Mouse (Mus musculus) myocyte (in vitro differentiated cells): ENCODE data around the gene Mtfr2. TPM values are rescaled to one million over a fixed set of nuclear protein-coding genes. Genes with fewer than 3 reads are reported as not detected.
A peak's percentile ranks its signal among the peaks of the same experiment; 100 is the strongest.

ENCODE experiments used
- H3K27me3 ChIP-seq: one replicate; pipeline ENCODE4 v1.6.1; 2011; ENCODE audit not compliant: control insufficient read depth, insufficient read depth, insufficient read length
- H3K36me3 ChIP-seq: one replicate; pipeline ENCODE4 v1.6.1; 2011; ENCODE audit not compliant: control insufficient read depth, insufficient read depth
- H3K4me2 ChIP-seq: one replicate; pipeline ENCODE4 v1.6.1; 2011; ENCODE audit warnings: low read depth, control low read depth
- H3K4me3 ChIP-seq: one replicate; pipeline ENCODE4 v1.5.1; 2011; ENCODE audit warnings: mild to moderate bottlenecking, control low read depth, moderate library complexity
- H3K79me2 ChIP-seq: one replicate; pipeline ENCODE4 v1.6.1; 2011; ENCODE audit not compliant: control insufficient read depth, insufficient read depth
- H3ac ChIP-seq: one replicate; pipeline ENCODE4 v1.6.1; 2011; ENCODE audit not compliant: control insufficient read depth, insufficient read length
- CEBPB ChIP-seq: IDR thresholded peaks from 2 replicates; pipeline ENCODE4 v1.6.1; 2011; ENCODE audit warnings: mild to moderate bottlenecking, moderate library complexity; ENCODE audit not compliant: poor library complexity, insufficient read depth, severe bottlenecking
- E2F4 ChIP-seq: IDR thresholded peaks from one replicate; pipeline ENCODE4 v1.6.1; 2011; ENCODE audit warnings: mild to moderate bottlenecking, control low read depth, moderate library complexity; ENCODE audit not compliant: insufficient read depth
- MAX ChIP-seq: IDR thresholded peaks from one replicate; pipeline ENCODE4 v1.6.1; 2011; ENCODE audit warnings: low read depth, mild to moderate bottlenecking, control low read depth
- MYOD1 ChIP-seq, 3 experiments: IDR thresholded peaks; one replicate each; pipeline ENCODE4 v1.6.1; 2011; ENCODE audit warnings: control low read depth in 2 of 3, low read depth in 2 of 3, mild to moderate bottlenecking in 2 of 3, moderate library complexity in 1 of 3; ENCODE audit not compliant: insufficient read length in 2 of 3, control insufficient read depth in 1 of 3
- MYOG ChIP-seq, 3 experiments: IDR thresholded peaks; one replicate each; pipeline ENCODE4 v1.6.1; 2011; ENCODE audit warnings: control low read depth in 2 of 3, low read depth in 2 of 3, mild to moderate bottlenecking in 2 of 3; ENCODE audit not compliant: insufficient read length in 2 of 3, control insufficient read depth in 1 of 3, insufficient read depth in 1 of 3
- POLR2A ChIP-seq: IDR thresholded peaks from one replicate; pipeline ENCODE4 v1.6.1; 2011; ENCODE audit warnings: low read depth, mild to moderate bottlenecking, control low read depth, moderate library complexity; ENCODE audit not compliant: insufficient read length
- POLR2AphosphoS2 ChIP-seq: IDR thresholded peaks from one replicate; pipeline ENCODE4 v1.6.1; 2011; ENCODE audit warnings: low read depth, control low read depth; ENCODE audit not compliant: insufficient read length
- REST ChIP-seq: IDR thresholded peaks from one replicate; pipeline ENCODE4 v1.6.1; 2011; ENCODE audit warnings: mild to moderate bottlenecking, control low read depth, moderate library complexity; ENCODE audit not compliant: insufficient read depth, insufficient read length
- SRF ChIP-seq: IDR thresholded peaks from one replicate; pipeline ENCODE4 v1.6.1; 2011; ENCODE audit warnings: low read depth; ENCODE audit not compliant: control insufficient read depth, insufficient read length
- TCF12 ChIP-seq: IDR thresholded peaks from one replicate; pipeline ENCODE4 v1.6.1; 2011; ENCODE audit warnings: mild to moderate bottlenecking, control low read depth; ENCODE audit not compliant: poor library complexity, insufficient read depth, severe bottlenecking
- TCF3 ChIP-seq: IDR thresholded peaks from one replicate; pipeline ENCODE4 v1.6.1; 2011; ENCODE audit warnings: low read depth, control low read depth; ENCODE audit not compliant: insufficient read length
- USF1 ChIP-seq: IDR thresholded peaks from one replicate; pipeline ENCODE4 v1.6.1; 2011; ENCODE audit warnings: low read depth, mild to moderate bottlenecking, control low read depth, moderate library complexity
- polyA plus RNA-seq: library from polyadenylated mRNA; unstranded; fragments of >200 nt; fragmentation: generic; extraction: Trizol; gene quantifications from one replicate; pipeline ENCODE4 v1.2.1, GENCODE M21; 2012; ENCODE audit warnings: missing spikeins

Gene Mtfr2
- polyA plus RNA-seq, 1 experiment, result 1.3 TPM

DNA sequence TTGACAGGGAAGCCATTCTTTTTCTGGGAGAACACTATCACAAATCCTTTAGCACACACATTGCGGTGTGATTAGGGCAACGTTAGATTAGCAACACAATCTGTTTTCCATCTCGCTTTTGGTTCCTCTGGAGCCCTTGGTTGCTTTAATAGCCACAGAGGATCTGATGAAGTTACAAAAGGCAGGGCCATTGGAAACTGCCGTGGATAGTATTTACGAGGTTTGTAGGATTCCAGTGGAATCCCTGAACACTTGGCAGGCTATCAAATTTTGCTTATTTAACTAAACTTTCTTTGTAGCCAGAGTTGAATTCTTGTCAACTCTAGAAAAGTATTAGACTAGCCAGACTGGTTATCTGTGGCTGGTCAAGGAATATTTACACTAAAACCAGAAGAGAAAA, 47.2 kb downstream of the Mtfr2 start:
- no peak overlapping the region for H3ac ChIP-seq
- H3K36me3 ChIP-seq, result no peaks in the 10 kb centered on the region
- H3K79me2 ChIP-seq, result no peaks in the 10 kb centered on the region
- H3K4me2 ChIP-seq, result no peak overlapping the region
- TF ChIP-seq REST, result no peak
- no peak for TF ChIP-seq POLR2AphosphoS2
- no peak for TF ChIP-seq MAX
- no peak overlapping the region for H3K4me3 ChIP-seq
- H3K27me3 ChIP-seq, result no peaks in the 10 kb centered on the region

DNA sequence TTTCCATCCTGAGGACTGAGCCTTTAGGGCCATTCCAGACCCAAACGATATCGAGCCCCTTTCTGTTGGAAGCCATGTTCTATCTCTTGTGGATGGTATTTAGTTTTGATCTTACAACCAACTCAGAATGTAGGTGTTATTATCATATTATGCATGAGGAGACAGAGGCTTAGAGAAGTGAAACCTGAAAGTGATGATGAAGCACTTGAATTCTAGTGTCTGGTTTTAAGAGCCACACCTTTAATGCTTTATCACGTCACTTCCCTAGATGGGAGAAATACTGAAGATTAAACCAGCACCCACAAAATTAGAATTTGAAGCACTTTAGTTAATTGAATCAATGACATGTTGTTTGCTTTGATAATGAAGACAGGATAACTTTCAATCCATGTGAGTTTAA, 48.2 kb downstream of the Mtfr2 start:
- no peaks in the 10 kb centered on the region for H3K27me3 ChIP-seq
- H3K79me2 ChIP-seq, result no peaks in the 10 kb centered on the region
- TF ChIP-seq TCF12 (no peak), REST (no peak), E2F4 (no peak), MYOG (IDR thresholded peaks at IDR 0.05; ENCODE audit: control insufficient read depth in 1 of 3, insufficient read depth in 1 of 3, insufficient read length in 2 of 3, low read depth in 2 of 3) (no peak), CEBPB (no peak), POLR2A (no peak), USF1 (no peak), POLR2AphosphoS2 (no peak), MYOD1 (IDR thresholded peaks at IDR 0.05; ENCODE audit: control insufficient read depth in 1 of 3, insufficient read length in 2 of 3, low read depth in 2 of 3) (no peak), MAX (no peak), SRF (no peak), TCF3 (no peak)
- no peak overlapping the region for H3K4me2 ChIP-seq
- H3K36me3 ChIP-seq, result no peaks in the 10 kb centered on the region
- H3ac ChIP-seq, result no peak overlapping the region
- H3K4me3 ChIP-seq, result no peak overlapping the region

- no peak overlapping the region for H3K4me3 ChIP-seq
- no peaks in the 10 kb centered on the region for H3K79me2 ChIP-seq
- TF ChIP-seq POLR2AphosphoS2, result no peak
- TF ChIP-seq MAX, result no peak
- no peak for TF ChIP-seq MYOG (IDR thresholded peaks at IDR 0.05; ENCODE audit: control insufficient read depth in 1 of 3, insufficient read depth in 1 of 3, insufficient read length in 2 of 3, low read depth in 2 of 3)
- TF ChIP-seq MYOD1 (IDR thresholded peaks at IDR 0.05; ENCODE audit: control insufficient read depth in 1 of 3, insufficient read length in 2 of 3, low read depth in 2 of 3), result no peak
- no peak for TF ChIP-seq E2F4
- no peak for TF ChIP-seq USF1
- TF ChIP-seq REST, result no peak
- TF ChIP-seq CEBPB, result no peak
- TF ChIP-seq TCF3, result no peak
- TF ChIP-seq POLR2A, result no peak
- TF ChIP-seq SRF, result no peak
- no peak for TF ChIP-seq TCF12
- H3K4me2 ChIP-seq, result peak overlapping the region; percentile 45
- H3K27me3 ChIP-seq, result no peaks in the 10 kb centered on the region
- no peak overlapping the region for H3ac ChIP-seq
- H3K36me3 ChIP-seq, result no peaks in the 10 kb centered on the region
Measured at GRCm38 (mm10) chr10:20398224-20398623, 50.7 kb downstream of the Mtfr2 start.

- H3K27me3 ChIP-seq, result no peaks in the 10 kb centered on the region
- no peaks in the 10 kb centered on the region for H3K36me3 ChIP-seq
- no peaks in the 10 kb centered on the region for H3K79me2 ChIP-seq
- H3K4me3 ChIP-seq, result no peak overlapping the region
- no peak for TF ChIP-seq MYOD1 (IDR thresholded peaks at IDR 0.05; ENCODE audit: control insufficient read depth in 1 of 3, insufficient read length in 2 of 3, low read depth in 2 of 3)
- no peak overlapping the region for H3ac ChIP-seq
- peak overlapping the region; percentile 45 for H3K4me2 ChIP-seq
Measured at GRCm38 (mm10) chr10:20398641-20399390, 51.2 kb downstream of the Mtfr2 start.

- no peaks in the 10 kb centered on the region for H3K27me3 ChIP-seq
- H3K79me2 ChIP-seq, result no peaks in the 10 kb centered on the region
- no peaks in the 10 kb centered on the region for H3K36me3 ChIP-seq
- no peak for TF ChIP-seq TCF12
- no peak for TF ChIP-seq TCF3
- TF ChIP-seq CEBPB, result no peak
- TF ChIP-seq E2F4, result no peak
- TF ChIP-seq REST, result no peak
- TF ChIP-seq USF1, result no peak
- TF ChIP-seq POLR2AphosphoS2, result no peak
- no peak for TF ChIP-seq MAX
- no peak overlapping the region for H3K4me2 ChIP-seq
- H3ac ChIP-seq, result no peak overlapping the region
- H3K4me3 ChIP-seq, result no peak overlapping the region
Measured at GRCm38 (mm10) chr10:20400406-20400805, 52.8 kb downstream of the Mtfr2 start.
